Mouse (Mus musculus) liver, adult 2 months (tissue): ENCODE measurements at regions not wholly inside any gene's neighbourhood (a gene's known extent, or its start where the extent isn't known, plus 50 kb on each side); places are given as distances from the start of the nearest gene placed in this dataset.
"Not testable (repeated sequence)": the region's sequence is repeated elsewhere in the genome, so short reads cannot be mapped to it uniquely, and the experiment has no call there.

Experiments used
- DNase-seq: peaks from one replicate; pipeline ENCODE4 v3.0.0-alpha.2; 2011; ENCODE audit warnings: low read depth, low spot score; ENCODE audit errors: extremely low read depth
- H3K27ac ChIP-seq: fragments of 200-500 bp; replicated peaks from 2 replicates; pipeline ENCODE4 v1.5.1; 2012; ENCODE audit warnings: low read depth, mild to moderate bottlenecking, control low read depth, inconsistent platforms, low read length; ENCODE audit not compliant: insufficient read depth
- H3K27me3 ChIP-seq: fragments of 200-500 bp; 2 replicates; pipeline ENCODE4 v1.6.1; 2012; ENCODE audit warnings: mild to moderate bottlenecking, moderate library complexity, low read length, inconsistent platforms; ENCODE audit not compliant: control insufficient read depth, insufficient read depth
- H3K36me3 ChIP-seq: fragments of 200-500 bp; 2 replicates; pipeline ENCODE4 v1.6.1; 2012; ENCODE audit warnings: low read length, inconsistent platforms; ENCODE audit not compliant: control insufficient read depth, insufficient read depth
- H3K4me1 ChIP-seq: fragments of 200-500 bp; 2 replicates; pipeline ENCODE4 v1.6.1; 2011; ENCODE audit warnings: low read length; ENCODE audit not compliant: control insufficient read depth, insufficient read depth
- H3K4me3 ChIP-seq: fragments of 200-500 bp; 2 replicates; pipeline ENCODE4 v1.5.1; 2011; ENCODE audit warnings: low read depth, mild to moderate bottlenecking, control low read depth, low read length, moderate library complexity; ENCODE audit not compliant: insufficient read depth
- H3K79me2 ChIP-seq: fragments of 200-500 bp; 2 replicates; pipeline ENCODE4 v1.6.1; 2012; ENCODE audit warnings: inconsistent platforms, mild to moderate bottlenecking, low read length, moderate library complexity; ENCODE audit not compliant: control insufficient read depth, insufficient read depth
- H3K9ac ChIP-seq: fragments of 200-500 bp; 2 replicates; pipeline ENCODE4 v1.6.1; 2012; ENCODE audit warnings: low read depth, mild to moderate bottlenecking, control low read depth, inconsistent platforms, low read length
- CTCF ChIP-seq: fragments of 200-500 bp; IDR thresholded peaks from 2 replicates; pipeline ENCODE4 v1.5.1; 2011; ENCODE audit warnings: low read depth, low read length, control low read depth
- POLR2A ChIP-seq: fragments of 200-500 bp; IDR thresholded peaks from 2 replicates; pipeline ENCODE4 v1.6.1; 2011; ENCODE audit warnings: low read length, control low read depth; ENCODE audit not compliant: insufficient read depth; ENCODE audit errors: extremely low read depth
- WGBS: fragments of 180-500 bp; shearing (Covaris S2); methylation state at CpG from one replicate; pipeline ENCODE4 v1.1.7; 2018; 5-methylcytosine and 5-hydroxymethylcytosine counted together

GRCm38 (mm10) chr8:118209301-118209700, 74.2 kb upstream of the Cdh13 start:
- H3K9ac ChIP-seq, H3K4me3 ChIP-seq, H3K36me3 ChIP-seq, H3K79me2 ChIP-seq, H3K27ac ChIP-seq, H3K27me3 ChIP-seq, DNase-seq, H3K4me1 ChIP-seq: not testable (repeated sequence)
- WGBS: 93% methylated on average over 16 of the region's 16 CpGs

GRCm38 (mm10) chr8:118190866-118191265, 92.7 kb upstream of the Cdh13 start:
- Histone ChIP-seq H3K79me2 (no peaks in the 10 kb centered on the region), H3K36me3 (no peaks in the 10 kb centered on the region), H3K4me1 (no peaks in the 10 kb centered on the region), H3K27ac (no peak overlapping the region), H3K9ac (no peak overlapping the region), H3K4me3 (no peak overlapping the region), H3K27me3 (no peaks in the 10 kb centered on the region)
- DNase-seq: no peak
- TF ChIP-seq POLR2A (no peak), CTCF (no peak)
- WGBS: 85% methylated on average over 6 of the region's 6 CpGs

GRCm38 (mm10) chr8:118189226-118189625, 94.3 kb upstream of the Cdh13 start:
- Histone ChIP-seq H3K79me2 (no peaks in the 10 kb centered on the region), H3K27ac (no peak overlapping the region), H3K4me1 (no peaks in the 10 kb centered on the region), H3K27me3 (no peaks in the 10 kb centered on the region), H3K4me3 (no peak overlapping the region), H3K36me3 (no peaks in the 10 kb centered on the region), H3K9ac (no peak overlapping the region)
- TF ChIP-seq POLR2A (no peak), CTCF (no peak)
- WGBS: 85% methylated on average over 15 of the region's 15 CpGs
- no peak for DNase-seq

GRCm38 (mm10) chr8:118169001-118169413, 114.5 kb upstream of the Cdh13 start:
- H3K79me2 ChIP-seq: no peaks in the 10 kb centered on the region
- H3K27me3 ChIP-seq: no peaks in the 10 kb centered on the region
- H3K4me3 ChIP-seq: no peak overlapping the region
- no peak for DNase-seq
- TF ChIP-seq CTCF: no peak
- no peak for TF ChIP-seq POLR2A
- no peak overlapping the region for H3K27ac ChIP-seq
- 64% methylated on average over 7 of the region's 7 CpGs for WGBS
- H3K4me1 ChIP-seq: no peaks in the 10 kb centered on the region
- no peak overlapping the region for H3K9ac ChIP-seq
- H3K36me3 ChIP-seq: no peaks in the 10 kb centered on the region

GRCm38 (mm10) chr8:118162171-118162570, 121.4 kb upstream of the Cdh13 start:
- no peak for DNase-seq
- no peaks in the 10 kb centered on the region for H3K79me2 ChIP-seq
- H3K9ac ChIP-seq: no peak overlapping the region
- H3K4me1 ChIP-seq: no peaks in the 10 kb centered on the region
- WGBS: 57% methylated on average over 10 of the region's 10 CpGs
- no peak overlapping the region for H3K4me3 ChIP-seq
- no peaks in the 10 kb centered on the region for H3K27me3 ChIP-seq
- no peaks in the 10 kb centered on the region for H3K36me3 ChIP-seq
- TF ChIP-seq CTCF (no peak), POLR2A (no peak)
- H3K27ac ChIP-seq: no peak overlapping the region

GRCm38 (mm10) chr8:118147359-118148205, 136.0 kb upstream of the Cdh13 start:
- Histone ChIP-seq H3K79me2 (no peaks in the 10 kb centered on the region), H3K27me3 (no peaks in the 10 kb centered on the region), H3K4me3 (no peak overlapping the region), H3K36me3 (no peaks in the 10 kb centered on the region), H3K4me1 (no peaks in the 10 kb centered on the region), H3K9ac (no peak overlapping the region), H3K27ac (no peak overlapping the region)
- WGBS: 77% methylated on average over 10 of the region's 10 CpGs
- DNase-seq: no peak
- no peak for TF ChIP-seq POLR2A
- TF ChIP-seq CTCF: no peak
